Mouse (Mus musculus) lung, adult 2 months (tissue): ENCODE results near the gene Timm8a1. TPM values are rescaled to one million over a fixed set of nuclear protein-coding genes. Genes with fewer than 3 reads are reported as not detected.

Experiments
- DNase-seq: peaks from one replicate; pipeline ENCODE4 v3.0.0; 2022
- H3K4me1 ChIP-seq: fragments of 200-500 bp; 2 replicates; pipeline ENCODE4 v1.6.1; 2011; ENCODE audit warnings: low read length; ENCODE audit not compliant: control insufficient read depth, insufficient read depth
- H3K4me3 ChIP-seq: fragments of 200-500 bp; replicated peaks from 2 replicates; pipeline ENCODE3; 2011; ENCODE audit warnings: low read depth, mild to moderate bottlenecking, control low read depth, low read length; ENCODE audit errors: extremely low read depth
- CTCF ChIP-seq: fragments of 200-500 bp; IDR thresholded peaks from 2 replicates; pipeline ENCODE4 v1.5.1; 2011; ENCODE audit warnings: mild to moderate bottlenecking, low read length, control low read depth; ENCODE audit not compliant: insufficient read depth
- POLR2A ChIP-seq: fragments of 200-500 bp; IDR thresholded peaks from 2 replicates; pipeline ENCODE4 v1.6.1; 2011; ENCODE audit warnings: low read depth, mild to moderate bottlenecking, control low read depth, low read length, borderline replicate concordance; ENCODE audit errors: extremely low read depth
- WGBS: fragments of 180-500 bp; shearing (Covaris S2); methylation state at CpG from one replicate; pipeline ENCODE4 v1.1.7; 2018; 5-methylcytosine and 5-hydroxymethylcytosine counted together
- polyA plus RNA-seq: library from polyadenylated mRNA; depleted of rRNA; stranded (reverse); fragments of >200 nt; gene quantifications from 2 replicates; pipeline ENCODE4 v1.2.3, GENCODE M21; 2012

The Timm8a1 gene
- polyA plus RNA-seq, 1 experiment, result 0.98 TPM

DNA sequence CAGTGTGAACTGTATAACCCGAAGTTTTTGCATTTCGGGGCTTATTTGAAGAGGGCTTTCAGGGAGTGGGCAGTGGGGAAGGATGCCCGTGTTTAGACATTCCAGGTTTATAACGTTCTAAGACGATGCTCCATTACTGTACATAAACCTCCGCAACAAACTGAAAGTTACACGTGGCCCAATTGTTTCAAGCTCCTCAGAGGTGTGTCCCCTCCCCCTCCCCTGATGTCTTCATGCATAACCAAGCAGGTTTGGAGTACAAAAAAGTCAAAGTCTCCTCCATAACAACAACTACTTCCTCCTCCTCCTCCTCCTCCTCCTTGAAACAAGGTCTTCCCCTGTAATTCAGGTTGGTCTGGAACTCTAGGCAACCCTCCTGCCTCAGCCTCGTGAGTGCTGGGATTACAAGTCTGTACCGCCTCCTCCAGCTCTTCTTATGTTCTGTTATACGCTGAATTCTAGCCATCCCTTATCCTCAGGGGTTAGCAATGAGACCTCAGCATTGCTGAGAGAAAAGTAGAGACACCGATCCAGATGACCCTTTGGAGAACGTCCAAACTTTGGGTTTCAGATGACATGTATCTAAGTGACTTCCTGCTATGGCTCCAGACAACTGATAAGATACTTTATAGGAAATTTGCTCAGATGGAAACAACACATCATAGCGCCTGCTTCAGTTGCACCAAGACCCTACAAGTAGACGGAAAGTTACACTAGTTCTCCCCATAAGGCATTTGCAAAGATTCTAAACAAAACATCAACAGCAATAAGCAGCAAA, 39.1 kb upstream of the Timm8a1 start:
- WGBS, result 72% methylated on average over 14 of the region's 14 CpGs
- Histone ChIP-seq H3K4me3 (no peak overlapping the region), H3K4me1 (no peaks in the 10 kb centered on the region)
- DNase-seq, result no peak
- no peak for TF ChIP-seq POLR2A
- TF ChIP-seq CTCF, result no peak

DNA sequence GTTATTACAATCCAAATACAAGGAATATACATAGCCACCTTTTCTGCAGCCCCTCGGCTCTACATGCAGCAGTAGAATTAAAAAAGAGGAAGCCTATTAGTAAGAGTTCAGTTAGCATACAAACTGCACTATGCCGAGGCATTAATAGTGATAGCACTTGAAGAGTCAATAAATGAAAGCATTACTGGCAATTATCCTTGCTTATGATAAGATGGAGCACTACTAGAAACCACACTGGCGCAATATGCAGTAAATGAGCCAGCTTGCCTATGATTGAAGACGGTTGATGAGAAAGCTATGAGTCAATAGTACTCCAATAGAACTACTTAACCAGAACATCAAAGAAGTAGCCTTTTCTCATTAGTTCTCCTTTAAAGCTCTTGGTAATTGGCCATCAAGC, 36.2 kb upstream of the Timm8a1 start:
- Histone ChIP-seq H3K4me3 (no peak overlapping the region), H3K4me1 (no peaks in the 10 kb centered on the region)
- no peak for DNase-seq
- TF ChIP-seq CTCF (no peak), POLR2A (no peak)
- WGBS, result 80% methylated on average over 4 of the region's 4 CpGs

DNA sequence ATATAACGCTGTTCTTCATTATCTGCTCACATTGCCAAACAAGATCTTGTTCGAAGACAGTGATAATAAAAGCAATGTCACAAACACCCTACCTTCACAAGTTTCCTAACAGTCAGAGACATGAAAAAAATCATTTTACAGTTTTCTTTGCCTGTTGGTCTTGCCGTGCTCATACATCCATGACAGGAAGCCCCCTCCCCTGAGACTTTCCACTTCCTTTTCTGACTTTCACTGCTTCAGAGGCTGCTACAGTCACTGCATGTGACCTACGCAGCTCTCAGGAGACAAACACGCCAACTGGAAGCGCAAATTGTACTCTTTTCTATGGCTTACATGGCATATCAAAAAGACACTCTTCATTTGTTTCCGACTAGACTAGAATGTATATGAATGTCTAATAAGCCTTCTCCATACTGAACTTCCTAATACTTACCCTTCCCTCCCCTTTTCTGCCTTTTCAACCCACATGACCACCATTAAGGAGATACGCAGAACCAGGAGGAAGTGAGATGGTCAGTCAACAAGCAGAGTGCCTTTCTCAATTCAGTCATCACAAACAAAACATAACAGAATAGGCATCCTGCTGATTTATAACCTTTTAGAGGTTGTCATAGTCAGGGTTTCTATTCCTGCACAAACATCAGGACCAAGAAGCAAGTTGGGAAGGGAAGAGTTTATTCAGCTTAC, 25.0 kb upstream of the Timm8a1 start:
- Histone ChIP-seq H3K4me1 (no peaks in the 10 kb centered on the region), H3K4me3 (no peak overlapping the region)
- DNase-seq, result no peak
- no peak for TF ChIP-seq POLR2A
- TF ChIP-seq CTCF, result no peak
- WGBS, result 67% methylated on average over 8 of the region's 8 CpGs

GRCm38 (mm10) chrX:134564326-134564725, 22.7 kb upstream of the Timm8a1 start:
- Histone ChIP-seq H3K4me1 (no peaks in the 10 kb centered on the region), H3K4me3 (no peak overlapping the region)
- 74% methylated on average over 4 of the region's 4 CpGs for whole genome bisulfite sequencing
- DNase-seq, result no peak
- TF ChIP-seq CTCF, result no peak
- no peak for TF ChIP-seq POLR2A

- 57% methylated on average over 6 of the region's 6 CpGs for WGBS
Observed at GRCm38 (mm10) chrX:134554425-134554824, 12.8 kb upstream of the Timm8a1 start.

GRCm38 (mm10) chrX:134553326-134553725, 11.7 kb upstream of the Timm8a1 start:
- DNase-seq, result no peak
- Histone ChIP-seq H3K4me3 (no peak overlapping the region), H3K4me1 (no peaks in the 10 kb centered on the region)
- 87% methylated on average over 4 of the region's 4 CpGs for WGBS
- TF ChIP-seq CTCF (no peak), POLR2A (no peak)

More at GRCm38 (mm10) chrX:134554425-134554824, 12.8 kb upstream of the Timm8a1 start:
- no peak overlapping the region for H3K4me3 ChIP-seq
- no peaks in the 10 kb centered on the region for H3K4me1 ChIP-seq
- TF ChIP-seq CTCF, result no peak
- TF ChIP-seq POLR2A, result no peak
- DNase-seq, result no peak

- Histone ChIP-seq H3K4me3 (no peak overlapping the region), H3K4me1 (no peaks in the 10 kb centered on the region)
- TF ChIP-seq CTCF (no peak), POLR2A (no peak)
- peak; percentile 2 for DNase-seq
- WGBS, result 21% methylated on average over 5 of the region's 5 CpGs
Observed at GRCm38 (mm10) chrX:134550903-134551302, 9.2 kb upstream of the Timm8a1 start.

GRCm38 (mm10) chrX:134547330-134547729, 5.7 kb upstream of the Timm8a1 start:
- no peaks in the 10 kb centered on the region for H3K4me1 ChIP-seq

GRCm38 (mm10) chrX:134541955-134542308, 267 bp upstream of the Timm8a1 start:
- 22% methylated on average over 6 of the region's 6 CpGs for WGBS
- Histone ChIP-seq H3K4me1 (peaks cover 2% of the 10 kb centered on the region; the same call in 1 of the 2 replicates), H3K4me3 (peak overlapping the region; percentile 97)
- TF ChIP-seq POLR2A, result no peak
- TF ChIP-seq CTCF, result no peak
- no peak for DNase-seq

More at GRCm38 (mm10) chrX:134547330-134547729, 5.7 kb upstream of the Timm8a1 start:
- WGBS, result 74% methylated on average over 4 of the region's 4 CpGs
- DNase-seq, result no peak
- TF ChIP-seq POLR2A (no peak), CTCF (no peak)
- no peak overlapping the region for H3K4me3 ChIP-seq

- H3K4me3 ChIP-seq, result peak overlapping the region; percentile 48
- peaks cover 2% of the 10 kb centered on the region; the same call in 1 of the 2 replicates for H3K4me1 ChIP-seq
- TF ChIP-seq POLR2A (no peak), CTCF (no peak)
- no peak for DNase-seq
- WGBS, result 35% methylated on average over 12 of the region's 12 CpGs
Observed at GRCm38 (mm10) chrX:134540414-134541135, 1.1 kb downstream of the Timm8a1 start.
